Mouse (Mus musculus) midbrain, embryonic 12.5 days (tissue): ENCODE measurements around the gene Bbs1. TPM values are rescaled to one million over a fixed set of nuclear protein-coding genes. Genes with fewer than 3 reads are reported as not detected.

Source experiments
- ATAC-seq: fragments of 200-750 bp; cut with Nextera tagmentation; 2 replicates; pipeline ENCODE4 v1.8.0; 2017; ENCODE audit warnings: low read depth, moderate TSS enrichment, moderate library complexity; ENCODE audit not compliant: low FRiP score
- H3K27ac ChIP-seq: fragments of 300-500 bp; sonication (generic); replicated peaks from 2 replicates; pipeline ENCODE4 v1.5.1; 2016; ENCODE audit warnings: mild to moderate bottlenecking
- H3K27me3 ChIP-seq: fragments of 300-500 bp; sonication (generic); 2 replicates; pipeline ENCODE4 v1.6.1; 2016; ENCODE audit warnings: mild to moderate bottlenecking
- H3K36me3 ChIP-seq: fragments of 300-500 bp; sonication (generic); 2 replicates; pipeline ENCODE4 v1.6.1; 2016
- H3K4me1 ChIP-seq: fragments of 300-500 bp; sonication (generic); 2 replicates; pipeline ENCODE4 v1.6.1; 2016
- H3K4me2 ChIP-seq: fragments of 300-500 bp; sonication (generic); replicated peaks from 2 replicates; pipeline ENCODE4 v1.6.1; 2016; ENCODE audit warnings: mild to moderate bottlenecking, moderate library complexity
- H3K4me3 ChIP-seq: fragments of 300-500 bp; sonication (generic); 2 replicates; pipeline ENCODE4 v1.5.1; 2016; ENCODE audit warnings: mild to moderate bottlenecking
- H3K9ac ChIP-seq: fragments of 300-500 bp; sonication (generic); replicated peaks from 2 replicates; pipeline ENCODE4 v1.6.1; 2016; ENCODE audit warnings: mild to moderate bottlenecking, moderate library complexity
- H3K9me3 ChIP-seq: fragments of 300-500 bp; sonication (generic); 2 replicates; pipeline ENCODE4 v1.6.1; 2016; ENCODE audit warnings: mild to moderate bottlenecking
- WGBS: fragments of 180-500 bp; shearing (Covaris S2); methylation state at CpG from one replicate; pipeline ENCODE4 v1.1.7; 2016; 5-methylcytosine and 5-hydroxymethylcytosine counted together
- polyA plus RNA-seq: library from polyadenylated mRNA; unstranded; fragments of >200 nt; fragmentation: Nextera tagmentation; extraction: Ambion mirVana; gene quantifications from 2 replicates; pipeline ENCODE4 v1.2.1, GENCODE M21; 2016

Gene Bbs1
- polyA plus RNA-seq, 1 experiment from 2014 or later = 11.4 TPM

GRCm38 (mm10) chr19:4916827-4917226, 10.4 kb upstream of the Bbs1 start:
- H3K4me3 ChIP-seq = no peak overlapping the region
- WGBS = 88% methylated on average over 10 of the region's 10 CpGs
- H3K27me3 ChIP-seq = no peaks in the 10 kb centered on the region
- no peak overlapping the region for H3K9ac ChIP-seq
- no peaks in the 10 kb centered on the region for H3K9me3 ChIP-seq
- no peak overlapping the region for H3K4me2 ChIP-seq
- ATAC-seq = no peak
- peaks cover 96% of the 10 kb centered on the region for H3K36me3 ChIP-seq
- no peak overlapping the region for H3K27ac ChIP-seq
- no peaks in the 10 kb centered on the region for H3K4me1 ChIP-seq

GRCm38 (mm10) chr19:4915924-4916603, 9.6 kb upstream of the Bbs1 start:
- no peak for ATAC-seq
- no peaks in the 10 kb centered on the region for H3K4me1 ChIP-seq
- 92% methylated on average over 15 of the region's 15 CpGs for WGBS
- no peaks in the 10 kb centered on the region for H3K27me3 ChIP-seq
- no peak overlapping the region for H3K4me3 ChIP-seq
- H3K36me3 ChIP-seq = peaks cover 96% of the 10 kb centered on the region
- no peak overlapping the region for H3K9ac ChIP-seq
- H3K27ac ChIP-seq = no peak overlapping the region
- no peaks in the 10 kb centered on the region for H3K9me3 ChIP-seq
- H3K4me2 ChIP-seq = no peak overlapping the region

- H3K4me2 ChIP-seq = no peak overlapping the region
- H3K9ac ChIP-seq = no peak overlapping the region
- peaks cover 68% of the 10 kb centered on the region for H3K36me3 ChIP-seq
- no peak overlapping the region for H3K27ac ChIP-seq
- no peak for ATAC-seq
- 96% methylated on average over 7 of the region's 7 CpGs for WGBS
- H3K27me3 ChIP-seq = no peaks in the 10 kb centered on the region
- H3K4me1 ChIP-seq = peaks cover 12% of the 10 kb centered on the region
- H3K9me3 ChIP-seq = no peaks in the 10 kb centered on the region
- H3K4me3 ChIP-seq = no peak overlapping the region
These were observed 2.9 kb upstream of the Bbs1 start for GRCm38 (mm10) chr19:4909376-4909775.

- Histone ChIP-seq H3K27ac (no peak overlapping the region), H3K9ac (no peak overlapping the region), H3K27me3 (no peaks in the 10 kb centered on the region), H3K36me3 (peaks cover 63% of the 10 kb centered on the region), H3K4me3 (no peak overlapping the region), H3K4me2 (no peak overlapping the region), H3K4me1 (peaks cover 12% of the 10 kb centered on the region), H3K9me3 (no peaks in the 10 kb centered on the region)
- WGBS = 80% methylated on average over 4 of the region's 4 CpGs
- no peak for ATAC-seq
These were observed 1.7 kb upstream of the Bbs1 start for GRCm38 (mm10) chr19:4908107-4908506.

- H3K36me3 ChIP-seq = peaks cover 41% of the 10 kb centered on the region
These were observed 6.5 kb downstream of the Bbs1 start for GRCm38 (mm10) chr19:4899888-4900287.

GRCm38 (mm10) chr19:4898972-4899371, 7.5 kb downstream of the Bbs1 start:
- H3K9me3 ChIP-seq = no peaks in the 10 kb centered on the region
- 84% methylated on average over 9 of the region's 9 CpGs for WGBS
- no peak overlapping the region for H3K4me2 ChIP-seq
- H3K4me3 ChIP-seq = no peak overlapping the region
- no peak for ATAC-seq
- H3K4me1 ChIP-seq = no peaks in the 10 kb centered on the region
- H3K27me3 ChIP-seq = no peaks in the 10 kb centered on the region
- peaks cover 41% of the 10 kb centered on the region for H3K36me3 ChIP-seq
- no peak overlapping the region for H3K9ac ChIP-seq
- no peak overlapping the region for H3K27ac ChIP-seq

More at GRCm38 (mm10) chr19:4899888-4900287, 6.5 kb downstream of the Bbs1 start:
- WGBS = 80% methylated on average over 3 of the region's 3 CpGs
- H3K4me3 ChIP-seq = no peak overlapping the region
- no peak overlapping the region for H3K27ac ChIP-seq
- H3K4me2 ChIP-seq = no peak overlapping the region
- H3K9me3 ChIP-seq = no peaks in the 10 kb centered on the region
- H3K27me3 ChIP-seq = no peaks in the 10 kb centered on the region
- no peak for ATAC-seq
- H3K9ac ChIP-seq = no peak overlapping the region
- H3K4me1 ChIP-seq = no peaks in the 10 kb centered on the region

- Histone ChIP-seq H3K4me2 (no peak overlapping the region), H3K9me3 (no peaks in the 10 kb centered on the region), H3K27me3 (no peaks in the 10 kb centered on the region), H3K4me1 (no peaks in the 10 kb centered on the region), H3K27ac (no peak overlapping the region), H3K4me3 (no peak overlapping the region), H3K9ac (no peak overlapping the region), H3K36me3 (peaks cover 35% of the 10 kb centered on the region)
- ATAC-seq = no peak
- WGBS = 55% methylated on average over 21 of the region's 21 CpGs
These were observed 9.5 kb downstream of the Bbs1 start for GRCm38 (mm10) chr19:4896780-4897520.

- peaks cover 35% of the 10 kb centered on the region for H3K36me3 ChIP-seq
- ATAC-seq = no peak
- H3K27me3 ChIP-seq = no peaks in the 10 kb centered on the region
- no peak overlapping the region for H3K4me3 ChIP-seq
- H3K4me2 ChIP-seq = no peak overlapping the region
- WGBS = 87% methylated on average over 3 of the region's 3 CpGs
- no peak overlapping the region for H3K27ac ChIP-seq
- no peaks in the 10 kb centered on the region for H3K9me3 ChIP-seq
- H3K4me1 ChIP-seq = no peaks in the 10 kb centered on the region
- H3K9ac ChIP-seq = no peak overlapping the region
These were observed 14.6 kb downstream of the Bbs1 start for GRCm38 (mm10) chr19:4891798-4892197.

- 86% methylated on average over 10 of the region's 10 CpGs for WGBS
- no peak for ATAC-seq
- no peak overlapping the region for H3K27ac ChIP-seq
- no peaks in the 10 kb centered on the region for H3K27me3 ChIP-seq
- H3K4me3 ChIP-seq = no peak overlapping the region
- no peaks in the 10 kb centered on the region for H3K4me1 ChIP-seq
- peaks cover 35% of the 10 kb centered on the region for H3K36me3 ChIP-seq
- H3K9me3 ChIP-seq = no peaks in the 10 kb centered on the region
- no peak overlapping the region for H3K9ac ChIP-seq
- no peak overlapping the region for H3K4me2 ChIP-seq
These were observed 16.6 kb downstream of the Bbs1 start for GRCm38 (mm10) chr19:4889791-4890190.

GRCm38 (mm10) chr19:4883961-4884360, 22.5 kb downstream of the Bbs1 start:
- H3K36me3 ChIP-seq = no peaks in the 10 kb centered on the region; the same call in 1 of the 2 replicates
- H3K9me3 ChIP-seq = no peaks in the 10 kb centered on the region
- no peak for ATAC-seq
- H3K27me3 ChIP-seq = no peaks in the 10 kb centered on the region
- no peak overlapping the region for H3K4me3 ChIP-seq
- H3K4me1 ChIP-seq = peaks cover 5% of the 10 kb centered on the region
- H3K4me2 ChIP-seq = no peak overlapping the region
- H3K9ac ChIP-seq = no peak overlapping the region
- H3K27ac ChIP-seq = no peak overlapping the region
- WGBS = 89% methylated on average over 4 of the region's 4 CpGs

GRCm38 (mm10) chr19:4879324-4879703, 27.1 kb downstream of the Bbs1 start:
- peak overlapping the region; percentile 86 for H3K4me2 ChIP-seq
- H3K9me3 ChIP-seq = no peaks in the 10 kb centered on the region
- H3K27ac ChIP-seq = no peak overlapping the region
- no peak for ATAC-seq
- H3K4me3 ChIP-seq = peak overlapping the region; percentile 71
- peaks cover 16% of the 10 kb centered on the region for H3K4me1 ChIP-seq
- WGBS = 71% methylated on average over 10 of the region's 10 CpGs
- peak overlapping the region; percentile 76; the same call in 1 of the 2 replicates for H3K9ac ChIP-seq
- no peaks in the 10 kb centered on the region; the same call in 1 of the 2 replicates for H3K36me3 ChIP-seq
- H3K27me3 ChIP-seq = peaks cover 19% of the 10 kb centered on the region
